Mouse (Mus musculus): ENCODE measurements at regions not wholly inside any gene's neighbourhood (a gene's known extent, or its start where the extent isn't known, plus 50 kb on each side); places are given as distances from the start of the nearest gene placed in this dataset.

GRCm38 (mm10) chr5:9954652-9955051 lies 229.7 kb upstream of the Grm3 start:
- peak; percentile 7 for DNase-seq

GRCm38 (mm10) chr5:9938746-9939145 lies 213.8 kb upstream of the Grm3 start:
- no peak for DNase-seq

DNA sequence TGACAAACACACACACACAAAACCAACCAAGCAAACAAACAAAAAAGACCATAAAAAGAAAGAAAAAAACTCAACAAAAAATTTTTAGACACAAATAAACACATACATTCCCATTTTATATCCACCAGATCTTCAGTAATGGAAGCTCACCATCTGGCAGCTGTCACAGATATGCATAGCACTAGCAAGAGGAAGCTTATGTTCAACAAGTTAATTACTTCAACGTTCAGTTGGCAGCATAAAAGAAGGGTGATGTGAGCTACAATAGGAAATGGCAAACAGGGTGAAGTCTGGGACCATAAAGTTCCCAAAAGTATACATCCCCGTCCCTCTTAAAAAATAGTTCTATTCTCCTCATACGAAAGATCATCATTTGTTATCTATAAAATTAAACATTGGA lies 188.0 kb upstream of the Grm3 start:
- DNase-seq = no peak

GRCm38 (mm10) chr5:9911783-9912182 lies 186.8 kb upstream of the Grm3 start:
- DNase-seq = no peak

DNA sequence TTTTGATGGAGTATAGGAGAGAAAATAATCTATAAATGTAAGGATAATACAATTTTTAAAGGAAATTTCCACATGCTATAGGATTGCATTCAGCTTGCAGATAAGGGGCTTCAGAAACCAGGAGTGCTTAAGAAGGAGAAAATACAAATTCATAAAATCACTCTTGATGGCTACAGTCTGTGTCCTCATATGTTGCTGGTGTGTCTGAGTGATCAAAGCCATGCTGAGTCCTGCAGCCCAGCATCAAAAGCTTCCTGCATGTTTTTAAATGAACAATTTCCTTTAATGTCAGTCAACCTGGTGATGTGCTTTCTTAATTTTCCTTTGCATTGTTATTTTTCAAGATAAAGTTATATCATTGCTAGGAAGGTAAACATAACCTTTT lies 186.1 kb upstream of the Grm3 start:
- DNase-seq = no peak

DNA sequence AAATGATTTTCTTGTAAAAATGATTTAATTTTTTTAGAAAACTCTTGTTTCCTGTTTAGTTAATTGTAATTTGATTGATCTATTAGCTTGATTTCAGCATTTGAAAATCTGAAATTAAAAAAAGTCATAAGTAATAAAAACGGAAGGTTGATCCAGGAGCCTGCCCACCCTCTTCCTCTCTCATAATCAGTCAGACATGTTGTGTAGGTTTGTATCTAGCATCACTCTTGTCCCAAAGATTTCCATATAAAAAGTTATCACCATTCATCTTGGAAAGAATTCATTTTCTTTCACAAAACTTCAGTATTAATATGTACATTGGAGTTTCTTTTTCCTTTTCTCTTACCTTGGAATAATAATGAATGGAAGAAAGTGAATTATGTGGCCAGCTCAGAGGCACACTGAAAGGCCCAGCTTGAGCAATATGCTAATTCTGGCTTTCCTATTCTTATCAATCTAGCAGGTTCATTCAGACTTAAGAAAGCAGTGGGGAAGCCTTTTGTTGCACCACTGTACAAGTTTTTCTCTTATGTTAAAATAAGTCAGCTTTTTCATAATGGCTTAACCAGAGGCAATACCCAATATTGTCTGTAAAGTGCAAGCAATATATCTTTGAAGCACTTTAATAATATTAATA lies 185.6 kb upstream of the Grm3 start:
- DNase-seq = no peak

- DNase-seq = no peak
Observed at GRCm38 (mm10) chr5:9895297-9895696, 170.3 kb upstream of the Grm3 start.

DNA sequence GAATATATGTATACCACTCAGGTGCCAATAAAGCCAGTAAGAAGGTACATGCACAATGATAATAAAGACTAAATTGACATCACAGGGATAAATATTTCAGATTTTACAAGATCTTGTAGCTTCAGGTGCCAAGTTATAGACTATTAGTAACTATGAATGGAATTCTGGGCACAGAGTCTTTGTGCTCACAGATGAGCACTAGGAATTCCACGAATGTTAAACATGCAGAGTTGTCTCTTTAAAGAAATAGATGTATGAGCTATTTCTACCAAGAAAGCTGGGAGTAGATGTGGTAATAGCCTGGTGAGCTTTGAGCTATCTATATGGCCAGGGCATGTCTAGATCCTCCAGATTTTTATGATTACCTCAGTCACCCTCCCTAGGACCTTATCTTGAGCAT lies 153.1 kb upstream of the Grm3 start:
- no peak for DNase-seq

DNA sequence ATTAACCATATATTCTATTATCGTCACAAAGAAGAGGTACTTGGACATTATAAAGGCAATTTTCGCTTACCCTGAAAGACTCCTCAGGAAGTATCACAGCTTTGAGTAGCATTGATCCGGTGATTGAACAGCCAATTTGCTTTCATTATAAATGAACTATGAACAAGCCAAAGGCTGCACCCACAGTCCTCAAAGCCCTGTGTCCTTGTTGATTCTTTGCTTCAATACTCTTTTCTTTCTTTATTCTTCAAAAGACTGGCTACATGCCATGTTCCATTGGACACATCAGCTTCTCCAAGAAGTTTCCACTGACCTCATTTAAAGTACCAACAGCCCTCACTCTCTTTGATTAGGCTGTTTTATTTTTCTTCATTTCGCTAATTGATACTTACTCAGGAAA lies 144.1 kb upstream of the Grm3 start:
- DNase-seq = no peak

GRCm38 (mm10) chr5:9829750-9830149 lies 104.8 kb upstream of the Grm3 start:
- no peak for DNase-seq

DNA sequence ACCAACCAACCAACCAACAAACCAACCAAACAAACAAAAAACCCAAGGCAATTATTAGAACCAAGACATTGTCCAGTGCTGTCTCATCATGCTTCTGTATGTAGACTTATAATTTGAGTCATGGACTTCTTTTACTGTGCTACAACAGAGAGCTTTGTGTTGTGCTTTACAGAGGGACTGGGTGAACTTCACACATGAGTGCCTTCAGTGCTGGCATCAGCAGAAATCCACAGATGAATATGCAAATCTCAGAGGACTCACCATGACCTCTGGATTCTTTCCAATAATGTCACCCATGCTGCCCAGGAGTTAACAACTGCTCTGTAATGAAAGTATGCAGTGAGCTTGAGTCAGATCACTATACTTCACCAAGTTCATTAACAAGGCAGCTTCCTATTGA lies 76.7 kb upstream of the Grm3 start:
- DNase-seq = no peak

GRCm38 (mm10) chr5:9781107-9781506 lies 56.1 kb upstream of the Grm3 start:
- no peak for DNase-seq
